Mouse (Mus musculus): Measurements from ENCODE around the gene Gm5788. TPM values are rescaled to one million over a fixed set of nuclear protein-coding genes. Genes with fewer than 3 reads are reported as not detected.

The Gm5788 gene
- not detected for polyA plus RNA-seq (2017; shearing (Covaris generic))

DNA sequence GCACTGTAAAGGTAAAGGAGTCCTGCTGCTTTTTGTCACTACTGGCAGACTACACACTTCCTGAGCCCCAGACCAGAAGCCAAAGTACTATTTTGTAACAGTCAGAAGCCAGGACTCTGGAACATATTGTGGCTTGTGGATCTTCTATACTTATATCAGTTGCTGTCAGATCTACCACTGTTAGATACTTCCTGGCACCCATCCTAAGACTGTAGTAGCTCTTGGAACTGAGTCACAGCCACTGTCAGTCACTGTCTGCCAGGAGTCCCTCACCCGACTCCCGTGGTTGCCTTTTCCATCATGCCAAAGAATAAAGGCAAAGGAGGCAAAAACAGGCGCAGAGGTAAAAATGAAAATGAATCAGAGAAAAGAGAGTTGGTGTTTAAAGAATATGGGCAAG, at the start of gene Gm5788:
Gm5788 (plus strand) TSS at position 301 of the 400 bp plus-strand sequence.

DNA sequence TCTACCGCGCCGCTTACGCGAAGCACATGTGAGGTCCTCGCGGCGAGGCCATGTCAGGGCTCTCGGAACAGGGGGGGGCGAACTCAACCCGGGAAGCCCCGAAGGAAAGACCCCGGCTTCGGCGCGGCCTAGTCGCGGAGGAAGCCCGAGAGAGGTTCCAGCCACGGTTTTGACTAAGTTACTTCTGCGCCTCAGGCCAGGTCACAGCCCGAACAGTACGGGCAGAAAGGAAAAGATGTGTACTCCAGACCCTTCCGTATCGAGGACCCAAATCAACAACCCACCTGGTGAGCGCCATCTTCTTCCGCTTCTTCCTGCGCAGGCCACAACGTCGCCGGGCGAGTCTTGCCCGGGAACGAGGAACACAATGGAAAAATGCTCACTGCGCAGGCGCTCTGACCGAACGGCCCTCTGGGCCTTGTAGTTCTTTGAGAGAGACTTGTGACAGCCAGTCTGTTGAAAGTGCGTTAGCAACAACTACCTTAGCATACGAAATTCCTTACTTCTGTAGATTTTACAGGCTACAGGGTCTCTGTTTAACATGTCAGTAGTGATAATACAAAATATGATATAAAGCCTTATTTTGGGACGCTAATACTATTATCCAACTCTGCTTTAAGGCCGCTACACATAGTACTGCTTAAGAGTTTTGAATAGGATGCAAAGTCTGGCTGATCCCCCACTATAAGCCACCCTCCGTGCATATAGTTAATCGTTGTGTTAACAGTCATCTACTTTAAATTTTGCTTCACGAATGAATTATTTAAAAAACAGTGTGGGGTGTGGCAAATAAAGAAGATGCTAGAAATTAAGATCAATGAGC, 22.3 kb upstream of the Gm5788 start, which contains the start of gene Snw1:
Snw1 (minus strand) TSS at position 311 of the 823 bp plus-strand sequence.

DNA sequence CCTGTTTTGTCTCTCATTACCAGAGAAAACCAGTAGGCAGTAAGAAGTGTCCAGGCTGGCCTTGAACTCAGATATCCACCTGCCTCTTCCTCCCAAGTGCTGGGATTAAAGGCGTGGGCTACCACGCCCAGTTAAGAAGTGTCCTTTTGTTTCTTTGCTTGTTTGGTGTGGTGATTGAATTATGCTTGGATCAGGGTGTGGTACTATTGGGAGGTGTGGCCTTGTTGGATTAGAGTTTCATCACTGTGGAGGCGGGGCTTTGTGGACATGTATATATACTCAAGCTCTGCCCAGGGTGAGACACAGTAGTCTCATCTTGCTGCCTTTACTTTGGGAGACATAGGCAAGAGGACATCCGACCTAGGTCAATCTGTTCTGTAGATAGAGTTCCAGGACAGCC, 19.5 kb downstream of the Gm5788 start, which contains the start of gene Gm8300:
Gm8300 (plus strand) TSS at position 301 of the 400 bp plus-strand sequence.

Other genes starting within 250 kb of the Gm5788 start
- gene Vipas39, start 228.5 kb upstream of the Gm5788 start, polyA plus RNA-seq (2017; shearing (Covaris generic)), result 37.4 TPM
- gene Ahsa1, start 228.2 kb upstream of the Gm5788 start, polyA plus RNA-seq (2017; shearing (Covaris generic)), result 164 TPM
- gene Ism2, start 195.0 kb upstream of the Gm5788 start, polyA plus RNA-seq (2017; shearing (Covaris generic)), result not detected
- gene Sptlc2, start 106.4 kb upstream of the Gm5788 start, polyA plus RNA-seq (2017; shearing (Covaris generic)), result 151 TPM
- 75.0 TPM for gene Slirp, start 50.8 kb upstream of the Gm5788 start, polyA plus RNA-seq (2017; shearing (Covaris generic))
- 72.0 TPM for gene Alkbh1, start 50.7 kb upstream of the Gm5788 start, polyA plus RNA-seq (2017; shearing (Covaris generic))
- 181 TPM for gene Snw1, start 22.4 kb upstream of the Gm5788 start, polyA plus RNA-seq (2017; shearing (Covaris generic))
- gene Gm8300, start 19.6 kb downstream of the Gm5788 start, polyA plus RNA-seq (2017; shearing (Covaris generic)), result not detected
- not detected for gene Oog1, start 108.0 kb downstream of the Gm5788 start, polyA plus RNA-seq (2017; shearing (Covaris generic))
- gene Gm4027, start 124.1 kb downstream of the Gm5788 start, polyA plus RNA-seq (2017; shearing (Covaris generic)), result not detected
- gene Gm16381, start 149.9 kb downstream of the Gm5788 start, polyA plus RNA-seq (2017; shearing (Covaris generic)), result 0.56 TPM

All from CD4-positive, CD25-positive, alpha-beta regulatory T cell (primary cell).